Mouse (Mus musculus): ENCODE results near the gene Ube2d3.
"Not testable (repeated sequence)": the region's sequence is repeated elsewhere in the genome, so short reads cannot be mapped to it uniquely, and the experiment has no call there.

DNA sequence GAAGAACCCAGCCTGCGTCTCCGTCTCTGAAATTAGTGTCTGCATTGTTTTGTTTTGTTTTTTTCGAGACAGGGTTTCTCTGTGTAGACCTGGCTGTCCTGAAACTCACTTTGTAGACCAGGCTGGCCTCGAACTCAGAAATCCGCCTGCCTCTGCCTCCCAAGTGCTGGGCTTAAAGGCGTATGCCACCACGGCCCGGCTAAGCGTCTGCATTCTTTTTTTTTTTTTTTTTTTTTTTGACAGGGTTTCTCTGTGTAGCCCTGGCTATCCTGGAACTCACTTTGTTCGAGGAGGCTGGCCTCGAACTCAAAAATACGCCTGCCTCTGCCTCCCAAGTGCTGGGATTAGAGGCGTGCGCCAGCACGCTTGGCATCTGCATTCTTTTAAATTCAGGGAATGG, 46.7 kb downstream of the Ube2d3 start:
- not testable (repeated sequence) for TF ChIP-seq POLR2A (IDR thresholded peaks at IDR 0.05; ENCODE audit: low read depth, low read length); CTCF (IDR thresholded peaks at IDR 0.05; ENCODE audit: extremely low read depth, insufficient read depth, insufficient read length, insufficient replicate concordance)
